ENCODE assay signal across 21 mouse cellular contexts in the genomic region with DNA sequence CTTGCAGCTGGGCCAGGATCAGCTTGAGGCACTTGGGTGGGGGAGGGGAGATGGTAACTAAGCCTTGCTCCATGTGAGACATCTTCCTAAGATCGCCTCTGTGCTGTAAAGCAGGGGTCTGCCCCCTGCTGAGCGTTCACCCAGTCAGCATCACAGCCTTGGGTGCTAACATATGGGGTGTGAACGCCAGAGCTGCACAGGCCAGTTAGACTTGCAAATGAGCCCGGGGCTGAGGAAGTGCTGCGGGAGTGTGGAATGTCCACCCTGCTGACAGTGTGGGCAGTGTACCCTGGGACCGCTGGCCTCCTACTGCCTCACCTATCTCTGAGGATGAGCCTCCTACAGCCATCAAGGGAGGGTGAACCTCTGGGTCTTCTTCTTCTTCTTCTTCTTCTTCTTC. TPM values are rescaled to one million over a fixed set of nuclear protein-coding genes. Genes with fewer than 3 reads are reported as not detected.
"Had no signal": no experiment of that assay in that cellular context is flagged by ENCODE, and none has a peak within 500 bp of the region (broad histone marks: within the 10 kb centered on the region; RNA-seq: fewer than 3 reads in every experiment).

No protein-coding gene starts in this region.

- H3K4me2 ChIP-seq: limb, embryonic 12.5 days; limb, embryonic 15.5 days; liver, embryonic 11.5 days; lung, embryonic 14.5 days; midbrain, embryonic 12.5 days; neural tube, embryonic 13.5 days had no signal

- H3K4me3 ChIP-seq: layer of hippocampus, adult 2 months; limb, embryonic 12.5 days; limb, embryonic 15.5 days; midbrain, embryonic 12.5 days; myocyte; neural tube, embryonic 13.5 days had no signal

- H3K27me3 ChIP-seq: limb, embryonic 15.5 days had no signal

- H3K36me3 ChIP-seq: limb, embryonic 12.5 days; limb, embryonic 15.5 days; midbrain, embryonic 12.5 days; neural tube, embryonic 13.5 days had no signal

- H3K9me3 ChIP-seq: limb, embryonic 12.5 days; limb, embryonic 15.5 days; midbrain, embryonic 12.5 days; neural tube, embryonic 13.5 days had no signal

- H3K9ac ChIP-seq: limb, embryonic 12.5 days; limb, embryonic 15.5 days; liver, embryonic 14.5 days; liver, postnatal 0 days; lung, embryonic 14.5 days; midbrain, embryonic 12.5 days; neural tube, embryonic 13.5 days had no signal

- DNase-seq: kidney, adult 18-20 months; kidney, adult 9 months; kidney, postnatal 14 days; layer of hippocampus, adult 9-11 months; left cerebral cortex, postnatal 4 days; liver, postnatal 0 days; lung, embryonic 14.5 days; retina, postnatal 1 day; right cerebral cortex, postnatal 4 days; thymus, postnatal 25 days had no signal

- H3K27ac ChIP-seq: layer of hippocampus, adult 2 months; limb, embryonic 12.5 days; limb, embryonic 15.5 days; liver, embryonic 14.5 days; macrophage; midbrain, embryonic 12.5 days; neural tube, embryonic 13.5 days had no signal

- ATAC-seq: liver, postnatal 0 days; lung, postnatal 0 days; midbrain, embryonic 16.5 days had no signal

RNA-seq across cellular contexts. Expression of gene Kif26a, which starts 45.7 kb away (rescaled TPM):
- polyA plus RNA-seq: macrophage had no signal
